Mouse (Mus musculus): ENCODE results near the gene Iqce. TPM values are rescaled to one million over a fixed set of nuclear protein-coding genes. Genes with fewer than 3 reads are reported as not detected.

Gene Iqce
- polyA plus RNA-seq, 1 experiment from 2014 or later: 26.3 TPM

- Histone ChIP-seq H3K36me3 (peaks cover 61% of the 10 kb centered on the region), H3K27ac (peak overlapping the region; percentile 71), H3K9ac (peak overlapping the region; percentile 55; the same call in 1 of the 2 replicates), H3K4me3 (no peak overlapping the region), H3K4me1 (replicated peaks) (peaks cover 96% of the 10 kb centered on the region), H3K4me2 (no peak overlapping the region), H3K27me3 (no peaks in the 10 kb centered on the region), H3K9me3 (no peaks in the 10 kb centered on the region)
- no peak for ATAC-seq (ENCODE audit: low FRiP score)
- WGBS: 70% methylated on average over 10 of the region's 10 CpGs
These were observed 60.8 kb downstream of the Iqce start for GRCm38 (mm10) chr5:140641254-140641928.

GRCm38 (mm10) chr5:140640812-140641211 is 61.4 kb downstream of the Iqce start:
- Histone ChIP-seq H3K4me2 (no peak overlapping the region), H3K36me3 (peaks cover 62% of the 10 kb centered on the region), H3K4me3 (no peak overlapping the region), H3K9ac (no peak overlapping the region), H3K4me1 (replicated peaks) (peaks cover 93% of the 10 kb centered on the region), H3K27ac (peak overlapping the region; percentile 61; the same call in 1 of the 2 replicates), H3K27me3 (no peaks in the 10 kb centered on the region), H3K9me3 (no peaks in the 10 kb centered on the region)
- ATAC-seq (ENCODE audit: low FRiP score): no peak
- 66% methylated on average over 2 of the region's 2 CpGs for WGBS

- no peak for ATAC-seq (ENCODE audit: low FRiP score)
- Histone ChIP-seq H3K4me2 (no peak overlapping the region), H3K27me3 (no peaks in the 10 kb centered on the region), H3K9ac (0 out of 2 replicates have a peak overlapping the region, but pooled peaks have one; percentile 26), H3K36me3 (peaks cover 65% of the 10 kb centered on the region), H3K9me3 (no peaks in the 10 kb centered on the region), H3K4me3 (no peak overlapping the region), H3K27ac (peak overlapping the region; percentile 36), H3K4me1 (replicated peaks) (peaks cover 86% of the 10 kb centered on the region)
- WGBS: 73% methylated on average over 14 of the region's 14 CpGs
These were observed 62.3 kb downstream of the Iqce start for GRCm38 (mm10) chr5:140639871-140640270.

- no peak overlapping the region for H3K9ac ChIP-seq
- H3K4me2 ChIP-seq: no peak overlapping the region
- 75% methylated on average over 4 of the region's 4 CpGs for WGBS
- H3K27ac ChIP-seq: peak overlapping the region; percentile 36
- H3K36me3 ChIP-seq: peaks cover 68% of the 10 kb centered on the region
- ATAC-seq (ENCODE audit: low FRiP score): no peak
- H3K9me3 ChIP-seq: no peaks in the 10 kb centered on the region
- no peaks in the 10 kb centered on the region for H3K27me3 ChIP-seq
- H3K4me3 ChIP-seq: no peak overlapping the region
- peaks cover 80% of the 10 kb centered on the region for H3K4me1 ChIP-seq (replicated peaks)
These were observed 62.9 kb downstream of the Iqce start for GRCm38 (mm10) chr5:140639312-140639711.

- no peak for ATAC-seq (ENCODE audit: low FRiP score)
- Histone ChIP-seq H3K4me2 (no peak overlapping the region), H3K9me3 (no peaks in the 10 kb centered on the region), H3K9ac (no peak overlapping the region), H3K36me3 (peaks cover 68% of the 10 kb centered on the region), H3K4me3 (no peak overlapping the region), H3K27ac (no peak overlapping the region), H3K4me1 (replicated peaks) (peaks cover 72% of the 10 kb centered on the region), H3K27me3 (no peaks in the 10 kb centered on the region)
- WGBS: 92% methylated on average over 6 of the region's 6 CpGs
These were observed 63.7 kb downstream of the Iqce start for GRCm38 (mm10) chr5:140638484-140638883.

- H3K9ac ChIP-seq: peak overlapping the region; percentile 46; the same call in 1 of the 2 replicates
- no peak overlapping the region for H3K4me3 ChIP-seq
- no peaks in the 10 kb centered on the region for H3K27me3 ChIP-seq
- H3K4me2 ChIP-seq: no peak overlapping the region
- peaks cover 71% of the 10 kb centered on the region for H3K36me3 ChIP-seq
- peak overlapping the region; percentile 64 for H3K27ac ChIP-seq
- H3K4me1 ChIP-seq (replicated peaks): peaks cover 67% of the 10 kb centered on the region
- no peak for ATAC-seq (ENCODE audit: low FRiP score)
- 85% methylated on average over 3 of the region's 3 CpGs for WGBS
- H3K9me3 ChIP-seq: no peaks in the 10 kb centered on the region
These were observed 64.2 kb downstream of the Iqce start for GRCm38 (mm10) chr5:140637989-140638388.

- Histone ChIP-seq H3K4me2 (no peak overlapping the region), H3K9me3 (no peaks in the 10 kb centered on the region), H3K36me3 (peaks cover 81% of the 10 kb centered on the region), H3K27ac (peak overlapping the region; percentile 64), H3K27me3 (no peaks in the 10 kb centered on the region), H3K9ac (0 out of 2 replicates have a peak overlapping the region, but pooled peaks have one; percentile 46), H3K4me3 (no peak overlapping the region), H3K4me1 (replicated peaks) (peaks cover 58% of the 10 kb centered on the region)
- no peak for ATAC-seq (ENCODE audit: low FRiP score)
- 40% methylated on average over 6 of the region's 6 CpGs for WGBS
These were observed 65.1 kb downstream of the Iqce start for GRCm38 (mm10) chr5:140637058-140637410.

- H3K4me1 ChIP-seq (replicated peaks): peaks cover 52% of the 10 kb centered on the region
- H3K9me3 ChIP-seq: no peaks in the 10 kb centered on the region
- no peak overlapping the region for H3K4me2 ChIP-seq
- H3K27me3 ChIP-seq: no peaks in the 10 kb centered on the region
- H3K4me3 ChIP-seq: no peak overlapping the region
- peak overlapping the region; percentile 64 for H3K27ac ChIP-seq
- no peak overlapping the region for H3K9ac ChIP-seq
- peaks cover 86% of the 10 kb centered on the region for H3K36me3 ChIP-seq
- ATAC-seq (ENCODE audit: low FRiP score): no peak
- WGBS: 91% methylated on average over 7 of the region's 7 CpGs
These were observed 65.7 kb downstream of the Iqce start for GRCm38 (mm10) chr5:140636316-140637057.

- Histone ChIP-seq H3K9me3 (no peaks in the 10 kb centered on the region), H3K9ac (0 out of 2 replicates have a peak overlapping the region, but pooled peaks have one; percentile 13), H3K36me3 (peaks cover 95% of the 10 kb centered on the region), H3K4me3 (no peak overlapping the region), H3K27ac (no peak overlapping the region), H3K4me2 (no peak overlapping the region), H3K4me1 (replicated peaks) (peaks cover 38% of the 10 kb centered on the region), H3K27me3 (no peaks in the 10 kb centered on the region)
- WGBS: 91% methylated on average over 26 of the region's 26 CpGs
- ATAC-seq (ENCODE audit: low FRiP score): no peak
These were observed 67.1 kb downstream of the Iqce start for GRCm38 (mm10) chr5:140634798-140635722.

- WGBS: 95% methylated on average over 7 of the region's 7 CpGs
- Histone ChIP-seq H3K4me2 (no peak overlapping the region), H3K9ac (no peak overlapping the region), H3K27ac (no peak overlapping the region), H3K4me1 (replicated peaks) (peaks cover 24% of the 10 kb centered on the region), H3K27me3 (no peaks in the 10 kb centered on the region), H3K9me3 (no peaks in the 10 kb centered on the region), H3K4me3 (no peak overlapping the region), H3K36me3 (peaks cover 98% of the 10 kb centered on the region)
- no peak for ATAC-seq (ENCODE audit: low FRiP score)
These were observed 68.7 kb downstream of the Iqce start for GRCm38 (mm10) chr5:140633432-140633831.

GRCm38 (mm10) chr5:140628995-140629394 is 73.2 kb downstream of the Iqce start:
- Histone ChIP-seq H3K9ac (no peak overlapping the region), H3K9me3 (no peaks in the 10 kb centered on the region), H3K4me1 (replicated peaks) (no peaks in the 10 kb centered on the region), H3K27ac (no peak overlapping the region), H3K27me3 (no peaks in the 10 kb centered on the region), H3K36me3 (peaks cover 97% of the 10 kb centered on the region), H3K4me3 (no peak overlapping the region), H3K4me2 (no peak overlapping the region)
- no peak for ATAC-seq (ENCODE audit: low FRiP score)
- WGBS: 98% methylated on average over 9 of the region's 9 CpGs

GRCm38 (mm10) chr5:140627580-140627979 is 74.6 kb downstream of the Iqce start:
- H3K9ac ChIP-seq: no peak overlapping the region
- no peak for ATAC-seq (ENCODE audit: low FRiP score)
- no peaks in the 10 kb centered on the region for H3K4me1 ChIP-seq (replicated peaks)
- H3K4me3 ChIP-seq: no peak overlapping the region
- H3K36me3 ChIP-seq: peaks cover 97% of the 10 kb centered on the region
- H3K4me2 ChIP-seq: no peak overlapping the region
- no peaks in the 10 kb centered on the region for H3K9me3 ChIP-seq
- WGBS: 94% methylated on average over 5 of the region's 5 CpGs
- no peak overlapping the region for H3K27ac ChIP-seq
- no peaks in the 10 kb centered on the region for H3K27me3 ChIP-seq
